Mouse (Mus musculus): ENCODE measurements around the gene Ccdc142.

Ccdc142 gene

DNA sequence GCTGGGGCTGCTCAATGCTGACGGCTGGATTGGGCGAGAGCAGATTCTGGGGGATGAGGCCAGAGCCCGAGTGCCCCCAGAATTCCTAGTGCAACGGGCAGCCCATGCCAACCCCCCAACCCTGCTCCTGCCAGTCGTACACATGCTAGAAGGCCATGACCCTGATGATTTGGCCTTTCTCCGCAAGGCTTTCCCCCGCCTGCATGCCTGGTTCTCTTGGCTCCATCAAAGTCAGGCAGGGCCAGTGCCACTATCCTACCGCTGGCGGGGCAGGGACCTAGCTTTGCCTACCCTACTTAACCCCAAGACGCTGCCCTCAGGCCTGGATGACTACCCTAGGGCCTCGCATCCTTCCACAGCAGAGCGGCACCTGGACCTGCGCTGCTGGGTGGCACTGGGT, 16.2 kb downstream of the Ccdc142 start:
- DNase-seq (ENCODE audit: low read depth), result no peak

DNA sequence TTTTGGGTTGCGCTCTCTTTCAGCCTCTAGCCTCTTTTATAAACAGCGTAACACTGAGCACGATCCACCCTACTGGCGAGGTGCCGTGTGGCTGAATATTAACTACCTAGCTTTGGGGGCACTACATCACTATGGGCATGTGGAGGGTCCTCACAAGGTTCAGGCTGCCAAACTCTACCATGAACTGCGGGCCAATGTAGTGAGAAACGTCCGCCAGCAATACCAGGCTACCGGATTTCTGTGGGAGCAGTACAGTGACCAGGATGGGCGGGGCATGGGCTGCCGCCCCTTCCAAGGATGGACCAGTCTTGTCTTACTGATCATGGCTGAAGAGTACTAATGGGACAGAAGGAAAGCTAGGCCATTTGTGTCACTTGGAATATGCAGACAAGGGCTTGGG, 17.0 kb downstream of the Ccdc142 start:
- DNase-seq (ENCODE audit: low read depth), result no peak

DNA sequence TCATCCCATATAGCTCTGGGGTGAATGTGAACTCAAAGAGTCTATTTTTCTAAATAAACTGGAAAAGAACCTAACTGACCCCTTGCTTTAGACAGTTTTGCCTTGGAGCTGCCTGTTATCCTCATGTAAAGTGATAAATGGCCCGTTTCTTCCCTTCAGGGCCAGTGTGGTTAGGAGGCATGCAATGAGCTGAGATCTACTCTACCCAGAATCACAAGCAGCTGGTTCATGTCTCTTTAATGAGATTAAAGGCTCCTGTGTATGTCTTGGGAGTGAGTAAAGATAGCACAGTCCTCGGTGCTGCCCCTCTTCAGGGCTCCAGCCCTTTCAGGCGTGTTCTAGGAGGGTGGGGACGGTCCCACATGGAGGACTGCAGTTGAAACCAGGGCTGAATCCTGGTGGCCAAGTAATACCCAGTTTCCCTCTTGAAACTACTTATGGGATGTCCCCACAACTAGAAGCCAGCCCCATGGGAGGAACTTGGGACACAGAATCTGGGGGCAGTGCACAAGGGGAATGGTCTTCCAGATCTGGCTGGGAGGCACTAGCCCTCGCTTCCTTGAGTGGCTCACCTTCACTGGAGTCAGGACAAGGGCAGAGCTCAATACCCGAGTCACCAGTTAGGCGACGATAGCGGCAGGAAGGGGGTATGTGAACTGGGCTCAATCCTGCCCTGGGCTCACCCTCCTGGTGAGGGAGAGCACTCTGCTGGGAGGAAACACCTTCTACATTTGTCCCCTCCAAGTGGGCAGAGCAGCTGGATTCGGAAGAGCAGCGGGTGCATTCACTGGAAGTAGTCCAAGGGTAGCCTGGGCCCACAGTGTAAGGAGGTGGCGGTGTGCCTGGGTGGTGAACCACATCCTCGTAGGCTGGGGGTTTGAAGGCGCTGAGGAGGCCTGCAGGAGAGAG, 17.7 kb downstream of the Ccdc142 start:
- peak; percentile 32 for DNase-seq (ENCODE audit: low read depth)

DNA sequence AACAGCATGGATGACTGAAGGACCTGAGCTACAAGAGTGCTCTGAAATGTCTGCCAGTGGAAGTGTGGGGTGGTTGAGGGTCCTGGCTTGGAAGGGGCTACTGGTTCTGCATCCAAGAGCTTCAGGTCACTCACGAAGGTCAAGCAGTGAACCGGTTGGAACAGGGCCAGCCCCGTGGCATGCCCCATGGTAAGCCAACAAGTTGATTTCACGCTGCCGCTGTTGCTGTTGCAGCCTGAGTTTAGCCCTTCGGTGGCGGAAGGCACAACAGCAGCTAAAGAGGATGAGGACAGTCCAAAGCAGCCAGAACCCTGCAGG, 18.3 kb downstream of the Ccdc142 start:
- no peak for DNase-seq (ENCODE audit: low read depth)

DNA sequence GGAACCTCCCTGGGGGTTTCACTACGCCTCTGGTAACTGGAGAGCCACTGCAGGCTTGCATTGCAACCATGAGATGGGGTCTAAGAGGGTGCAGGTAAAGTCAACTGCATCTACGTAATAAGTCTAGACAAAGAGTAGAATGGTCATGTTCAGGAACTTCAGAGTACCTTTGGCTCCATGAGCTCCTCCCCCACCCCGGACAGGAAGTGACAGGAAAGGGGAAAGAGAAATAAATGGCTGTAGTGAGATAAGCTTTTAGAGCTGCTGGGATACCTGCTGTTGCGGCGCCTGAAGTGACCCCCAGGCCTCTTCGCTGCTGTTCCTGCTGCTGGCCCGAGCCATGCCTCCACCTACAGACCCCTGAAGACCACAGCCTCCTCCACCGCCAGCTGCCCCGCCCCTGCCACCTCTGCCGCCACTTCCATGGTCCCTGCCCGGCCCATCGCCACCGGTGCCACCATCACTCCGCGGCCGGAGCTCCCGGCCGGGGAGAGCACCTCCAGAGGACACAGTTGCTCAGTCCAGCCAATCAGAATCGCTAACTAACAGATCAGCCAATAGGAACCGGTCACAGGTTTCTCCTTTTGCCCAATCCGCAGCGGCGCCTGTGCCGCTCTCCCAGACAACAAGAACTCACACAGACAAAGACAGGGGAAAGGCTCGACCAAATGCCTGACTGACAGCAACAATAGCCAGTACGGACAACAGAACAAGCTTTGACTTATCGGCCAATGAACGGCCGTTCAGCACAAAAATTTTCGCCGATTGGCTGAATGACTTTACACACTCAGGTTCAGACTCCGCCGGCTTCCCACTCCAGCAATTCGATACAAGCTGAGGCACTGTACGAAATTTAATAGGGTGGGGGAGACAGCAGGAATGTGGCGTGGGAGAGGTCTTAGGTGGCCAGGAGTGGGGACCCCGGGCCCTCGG, 19.8 kb downstream of the Ccdc142 start, which contains the start of gene Wbp1:
Wbp1 (minus strand) TSS at position 630 of the 933 bp plus-strand sequence.
- DNase-seq (ENCODE audit: low read depth), result peak; percentile 98

DNA sequence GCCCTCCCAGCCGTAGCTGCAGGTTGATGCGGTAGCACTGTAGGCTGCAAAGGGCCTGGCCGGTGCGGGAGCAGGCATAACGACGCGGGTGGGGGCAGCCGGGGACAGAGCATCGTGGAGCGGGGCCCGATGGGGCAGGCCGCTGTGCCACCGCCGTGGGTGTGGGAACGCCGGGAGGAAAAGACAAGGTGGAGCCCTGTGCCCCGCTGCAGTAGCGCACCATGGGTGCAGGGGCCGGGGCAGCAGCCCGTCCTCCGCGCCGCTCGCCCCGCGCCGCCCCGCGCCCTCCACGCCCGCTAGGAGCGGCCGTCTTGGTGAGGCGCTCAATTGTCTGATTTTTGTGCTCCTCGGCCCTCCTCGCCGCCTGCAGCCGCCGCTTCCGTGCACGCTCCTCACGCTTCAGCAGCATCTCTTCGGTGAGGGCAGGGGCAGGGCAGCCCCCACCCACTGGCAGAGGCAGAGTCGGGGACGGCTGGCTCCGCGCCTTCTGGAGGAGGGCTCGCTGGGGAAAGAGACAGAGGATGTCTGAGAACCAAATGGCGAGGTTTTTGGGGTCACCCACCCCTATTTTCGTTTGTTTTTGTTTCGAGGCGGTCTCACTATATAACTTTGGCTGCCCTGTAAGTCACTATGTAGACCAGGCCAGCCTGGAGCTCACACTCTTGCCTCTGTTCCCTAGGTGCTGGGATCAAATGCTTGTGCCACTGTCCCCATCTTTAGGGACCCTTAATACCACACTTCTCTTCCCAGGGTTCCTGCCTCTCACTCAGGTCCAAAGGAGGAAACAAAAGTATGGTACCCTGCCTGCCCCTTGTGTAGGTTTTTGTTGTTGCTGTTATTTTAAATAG, 20.7 kb downstream of the Ccdc142 start:
- peak; percentile 23 for DNase-seq (ENCODE audit: low read depth)

DNA sequence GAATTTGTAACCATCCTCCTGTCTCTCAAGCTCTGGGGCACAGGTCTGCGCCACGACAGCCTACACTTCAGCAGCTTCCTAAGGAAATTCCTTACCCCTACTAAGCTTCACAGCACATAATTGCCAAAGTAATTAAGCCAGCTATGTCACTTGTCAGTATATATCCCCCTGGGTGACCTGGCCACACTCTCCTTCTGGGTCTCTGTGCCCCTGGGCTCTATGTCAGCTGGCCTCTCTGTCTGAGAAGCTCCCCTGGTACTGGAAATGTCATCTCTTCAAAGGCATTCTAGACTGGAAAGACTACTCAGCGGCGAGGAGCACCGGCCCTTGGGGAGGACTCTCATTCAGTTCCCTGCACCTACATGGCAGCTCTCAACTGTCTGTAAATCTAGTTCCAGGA, 21.6 kb downstream of the Ccdc142 start:
- no peak for DNase-seq (ENCODE audit: low read depth)

DNA sequence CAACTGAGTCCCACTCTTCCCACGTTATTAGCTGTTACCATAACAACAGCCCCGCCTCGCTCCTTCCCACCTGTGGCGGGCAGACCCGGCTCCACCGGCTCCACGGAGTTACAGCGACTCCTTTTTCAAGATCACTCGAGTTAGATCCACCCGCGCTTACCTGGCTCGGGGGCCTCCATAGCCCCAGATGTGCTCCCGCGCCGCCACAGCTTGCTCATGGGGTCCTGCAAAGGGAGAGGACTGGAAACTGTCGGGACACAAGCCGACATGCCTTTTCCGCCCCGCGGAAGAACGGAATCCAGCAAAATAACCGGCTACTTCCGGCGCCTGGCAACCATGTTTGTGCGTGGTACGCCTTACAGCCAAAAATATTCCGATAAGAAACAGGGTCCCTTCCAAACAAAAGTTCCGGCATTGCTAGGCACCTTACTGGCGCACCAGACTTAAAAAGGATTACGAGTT, 23.5 kb downstream of the Ccdc142 start:
- DNase-seq (ENCODE audit: low read depth), result peak; percentile 98

DNA sequence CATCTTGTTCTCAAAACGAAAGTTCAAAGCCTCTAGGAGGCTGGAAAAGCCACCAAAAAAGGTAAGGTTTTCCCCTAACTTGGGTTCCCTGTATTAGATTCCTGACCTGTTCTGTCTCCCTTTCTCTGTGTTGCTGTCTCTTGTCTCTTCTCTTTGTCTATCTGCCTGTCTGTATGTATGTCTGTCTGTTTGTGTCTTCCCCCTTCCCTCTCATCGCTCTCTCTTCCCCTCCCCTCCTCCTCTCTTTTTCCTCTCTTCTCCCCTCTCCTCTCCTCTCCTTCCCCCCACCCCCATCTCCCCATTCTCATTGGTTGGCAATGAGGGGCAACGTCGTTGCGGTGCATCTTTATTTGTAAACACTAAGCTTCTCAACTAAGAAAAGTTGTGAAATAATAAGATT, 23.9 kb downstream of the Ccdc142 start, which contains the start of gene Ino80b:
Ino80b (minus strand) TSS at position 101 of the 400 bp plus-strand sequence.
- DNase-seq (ENCODE audit: low read depth), result no peak

DNA sequence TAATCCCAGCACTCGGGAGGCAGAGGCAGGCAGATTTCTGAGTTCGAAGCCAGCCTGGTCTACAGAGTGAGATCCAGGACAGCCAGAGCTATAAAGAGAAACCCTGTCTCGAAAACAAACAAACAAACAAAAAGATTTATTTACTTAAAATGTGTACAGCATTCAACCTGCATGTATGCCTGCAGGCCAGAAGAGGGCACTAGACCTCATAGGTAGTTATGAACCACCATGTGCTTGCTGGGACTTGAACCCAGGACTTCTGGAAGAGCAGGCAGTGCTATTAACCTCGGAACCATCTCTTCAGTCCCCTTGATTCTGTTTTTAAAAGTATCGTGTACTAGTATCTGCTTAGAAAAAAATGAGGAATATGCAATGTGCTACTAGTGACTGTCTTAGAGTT, 26.0 kb downstream of the Ccdc142 start:
- DNase-seq (ENCODE audit: low read depth), result peak; percentile 30

DNA sequence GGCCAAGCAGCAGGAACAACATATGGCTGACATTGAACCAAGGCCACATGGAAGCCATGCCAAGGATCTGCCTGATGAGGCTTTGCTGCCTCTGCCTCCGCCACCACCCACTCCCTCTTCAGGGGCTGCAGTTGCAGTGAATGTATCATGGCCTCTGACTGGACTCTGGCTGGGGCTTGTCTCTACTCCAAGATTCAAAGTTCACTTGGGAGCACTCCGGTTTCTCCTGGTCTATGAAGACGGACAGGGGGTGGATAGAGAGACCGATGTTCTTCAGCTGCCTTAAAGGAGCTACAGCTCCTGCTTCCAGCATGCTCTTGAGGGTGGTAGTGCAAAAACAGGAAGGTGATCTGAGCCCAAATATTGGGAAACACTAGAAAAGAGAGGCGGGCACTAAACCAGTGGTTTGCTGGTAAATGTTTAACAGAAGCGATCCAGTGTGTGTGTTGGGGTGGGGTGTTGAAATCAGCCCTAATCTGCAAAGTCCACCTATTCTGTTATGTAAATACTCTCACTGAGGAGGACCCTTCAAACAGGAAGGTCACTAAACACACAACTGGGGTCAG, 30.2 kb downstream of the Ccdc142 start:
- DNase-seq (ENCODE audit: low read depth), result no peak

DNA sequence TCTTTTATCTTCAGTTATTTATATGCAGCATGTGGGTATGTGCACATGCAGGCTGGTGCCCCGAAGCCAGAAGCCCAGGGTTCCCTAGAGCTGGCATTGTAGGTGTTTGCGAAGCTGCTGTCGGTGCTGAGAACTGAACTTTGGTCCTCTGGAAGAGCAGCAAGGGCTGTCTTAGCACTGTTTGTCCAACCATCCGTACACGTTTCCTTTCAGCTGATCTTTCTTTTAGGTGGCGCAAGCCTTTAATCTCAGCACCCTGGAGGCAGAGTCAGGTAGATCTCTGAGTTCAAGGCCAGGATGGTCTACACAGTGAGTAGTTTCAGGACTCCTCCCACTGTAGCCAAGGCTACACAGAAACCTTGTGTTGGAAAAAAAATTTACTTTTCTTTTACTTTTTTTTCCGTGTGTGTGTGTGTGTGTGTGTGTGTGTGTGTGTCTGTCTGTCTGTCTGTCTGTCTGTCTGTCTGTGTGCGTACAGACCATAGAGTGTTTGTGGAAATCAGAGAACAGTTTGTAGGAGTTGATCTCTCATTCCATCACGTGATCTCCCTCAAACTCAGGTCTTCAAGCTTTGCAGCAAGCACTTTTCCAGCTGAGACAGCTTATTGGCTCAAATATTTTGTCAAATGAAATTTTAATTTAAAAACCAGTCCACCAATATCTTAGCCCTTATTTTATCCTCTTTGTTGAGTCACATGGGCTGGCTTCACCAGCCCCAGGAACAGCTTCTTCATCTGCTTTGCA, 30.9 kb downstream of the Ccdc142 start:
- DNase-seq (ENCODE audit: low read depth), result no peak

DNA sequence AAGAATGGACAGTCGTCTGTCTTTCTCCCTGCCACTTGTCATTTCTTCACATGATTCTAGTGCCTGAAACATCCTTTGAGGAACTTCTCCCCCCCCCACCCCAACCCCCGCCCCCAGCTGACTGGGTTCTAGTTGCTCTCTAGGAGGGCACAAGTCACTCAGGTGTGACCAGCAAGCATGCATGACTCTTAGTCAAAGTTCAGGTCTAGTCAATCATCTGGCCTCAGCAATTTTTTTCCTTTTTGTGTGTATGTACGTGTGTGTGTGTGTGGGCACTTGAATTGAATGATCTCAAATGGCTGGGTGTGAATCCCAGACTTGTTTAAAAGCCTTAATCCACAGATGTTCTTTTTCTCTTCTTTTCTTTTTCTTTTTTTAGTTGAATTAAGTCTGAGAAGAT, 32.8 kb downstream of the Ccdc142 start:
- DNase-seq (ENCODE audit: low read depth), result no peak

DNA sequence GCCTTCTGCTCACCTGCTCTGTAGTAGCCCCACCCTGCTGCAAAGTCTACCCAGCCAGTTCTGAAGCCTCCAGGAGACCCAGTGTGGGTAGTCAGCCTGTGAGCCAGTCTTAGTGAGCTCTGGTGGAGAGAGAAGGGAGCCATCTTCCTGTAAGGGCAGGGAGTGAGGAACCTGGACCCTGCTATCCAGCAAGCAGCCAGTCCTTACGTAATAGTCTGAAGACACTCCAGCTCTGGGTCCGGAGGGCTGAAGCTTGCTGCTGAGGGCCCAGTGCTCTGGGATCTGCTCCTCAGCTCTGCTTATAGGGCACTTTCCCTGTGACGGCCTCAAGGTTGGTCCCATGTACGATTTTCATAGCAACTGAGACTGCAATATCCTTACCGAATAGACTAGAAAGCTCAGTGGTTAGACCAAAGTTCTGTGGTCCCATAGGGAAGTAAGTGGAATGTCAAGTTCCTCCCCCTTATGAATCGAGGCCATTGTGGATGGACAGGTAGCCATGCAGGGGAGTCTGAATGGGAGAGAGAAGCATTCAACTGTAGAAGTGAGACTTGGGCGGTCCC, 33.6 kb downstream of the Ccdc142 start, which contains the start of gene Rtkn:
Rtkn (plus strand) TSS at position 513 of the 563 bp plus-strand sequence.
- no peak for DNase-seq (ENCODE audit: low read depth)

DNA sequence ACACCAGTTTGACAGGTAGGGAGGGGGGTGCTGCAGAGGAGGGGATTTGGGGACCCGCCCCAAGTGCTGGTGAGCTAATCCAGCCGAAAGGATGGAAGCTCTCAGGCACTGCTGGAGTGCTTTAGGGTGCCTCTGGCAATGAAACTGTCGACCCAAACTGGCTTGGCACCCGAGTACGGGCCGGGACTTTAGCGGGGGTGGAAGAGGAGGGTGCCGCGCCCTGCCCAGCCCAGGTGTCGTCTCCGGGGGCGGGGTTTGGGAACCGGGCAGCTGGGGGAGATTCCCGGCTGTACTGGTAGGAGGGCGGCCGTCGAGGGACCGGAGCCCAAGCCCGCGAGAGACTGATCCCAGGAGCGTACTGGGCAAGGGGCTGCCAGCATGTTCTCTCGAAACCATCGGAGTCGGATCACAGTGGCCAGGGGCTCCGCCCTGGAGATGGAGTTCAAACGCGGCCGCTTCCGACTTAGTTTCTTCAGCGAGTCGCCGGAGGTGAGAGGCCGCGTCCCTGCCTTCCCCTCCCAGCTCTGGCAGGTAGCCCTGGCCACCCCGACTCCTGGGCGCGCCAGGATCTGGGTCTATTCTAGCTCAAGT, 34.3 kb downstream of the Ccdc142 start:
- peak; percentile 36 for DNase-seq (ENCODE audit: low read depth)

DNA sequence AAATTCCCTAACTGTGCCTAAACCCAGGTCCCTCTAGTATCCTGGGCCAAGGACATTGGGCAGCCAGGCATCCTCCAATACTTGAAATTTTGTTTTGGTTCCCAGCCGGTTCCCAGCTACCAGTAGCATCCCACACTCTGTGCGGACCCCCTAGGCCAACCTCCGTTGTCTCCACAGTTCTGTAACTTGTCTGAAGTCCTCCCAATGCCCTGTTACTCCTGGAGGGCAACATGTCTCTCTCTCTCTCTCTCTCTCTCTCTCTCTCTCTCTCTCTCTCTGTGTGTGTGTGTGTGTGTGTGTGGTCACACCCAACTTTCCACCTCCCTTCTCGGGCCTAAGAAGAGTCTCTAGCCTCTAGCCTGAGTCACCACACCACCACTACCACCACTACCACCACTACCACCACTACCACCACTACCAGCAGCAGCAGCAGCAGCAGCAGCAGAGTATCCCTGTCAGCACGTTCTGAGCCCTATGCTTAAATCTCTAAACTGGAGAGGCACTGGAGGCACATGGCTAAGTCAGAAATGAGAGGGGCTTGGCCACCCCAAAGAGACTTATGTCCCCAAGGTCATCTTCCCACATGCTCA, 35.0 kb downstream of the Ccdc142 start:
- DNase-seq (ENCODE audit: low read depth), result no peak

DNA sequence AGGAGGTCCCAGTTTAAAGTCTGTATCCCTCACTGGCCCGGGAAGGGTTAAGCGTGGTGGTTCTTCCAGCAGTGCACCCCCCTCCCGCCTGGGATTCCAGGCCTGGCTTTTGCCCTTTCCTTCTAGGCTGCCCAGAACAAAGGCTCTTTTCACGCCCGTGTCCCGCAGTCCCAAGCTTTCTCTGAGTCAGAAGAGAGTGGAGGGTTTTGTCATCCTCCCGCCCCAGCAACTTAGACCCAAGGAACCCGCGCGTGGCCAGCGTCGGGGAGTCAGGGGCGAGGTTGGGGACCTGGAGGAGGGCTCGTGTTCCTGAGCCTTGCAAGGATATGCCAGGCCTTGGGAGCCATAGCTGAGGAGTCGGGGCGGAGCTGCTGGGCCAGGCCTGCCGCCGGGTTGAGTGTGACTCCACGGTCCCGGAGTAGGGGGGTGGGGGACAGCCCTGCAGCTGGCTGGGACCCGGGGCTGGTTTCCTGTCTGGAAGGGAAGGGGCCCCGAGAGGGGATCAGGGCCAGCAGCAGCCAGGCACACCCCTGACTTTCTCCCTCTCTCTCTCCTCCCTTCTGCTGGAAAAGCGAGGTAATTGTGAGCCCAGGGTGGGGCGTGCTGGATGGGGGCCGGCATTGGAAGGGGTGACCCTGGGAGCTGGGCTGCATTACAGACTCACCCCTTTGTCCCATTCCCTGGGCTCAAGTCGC, 35.6 kb downstream of the Ccdc142 start:
- DNase-seq (ENCODE audit: low read depth), result no peak

DNA sequence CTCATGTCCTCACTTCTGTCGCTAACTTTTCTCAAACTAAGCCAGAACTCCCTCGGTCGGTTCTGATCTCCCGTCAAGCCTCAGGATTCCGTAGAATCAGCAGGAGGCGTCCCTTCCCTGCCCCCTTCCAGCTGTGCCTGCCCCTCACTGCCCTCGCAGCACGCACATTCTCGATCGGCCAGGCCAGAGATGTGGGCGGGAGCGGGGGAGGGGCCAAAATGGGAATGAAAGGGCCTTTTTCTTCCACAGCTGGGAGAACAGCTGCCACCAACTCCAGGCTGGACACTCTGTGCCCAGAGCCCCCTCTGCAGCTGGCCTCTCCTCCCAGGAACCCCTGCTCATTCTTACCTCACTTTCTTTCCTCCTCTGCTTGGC, 36.2 kb downstream of the Ccdc142 start:
- no peak for DNase-seq (ENCODE audit: low read depth)

DNA sequence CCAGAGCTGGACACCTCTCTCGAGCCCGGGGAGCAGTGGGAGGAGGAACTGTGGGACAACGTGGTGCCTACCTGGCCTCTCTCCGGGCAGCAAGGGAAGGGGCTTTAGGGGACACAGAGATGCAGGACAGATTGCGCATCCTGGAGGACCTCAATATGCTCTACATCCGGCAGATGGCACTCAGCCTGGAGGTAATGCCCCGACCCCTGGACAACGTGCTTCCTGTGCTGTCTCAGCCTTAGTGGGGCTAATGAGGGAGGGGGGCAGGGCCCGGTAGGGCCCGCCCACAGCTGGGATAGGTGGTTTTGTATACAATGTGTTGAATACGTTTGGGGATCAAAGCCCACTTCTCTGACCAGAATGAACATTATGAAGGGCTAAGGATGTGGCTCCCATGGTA, 36.7 kb downstream of the Ccdc142 start:
- DNase-seq (ENCODE audit: low read depth), result peak; percentile 40

Measured in induced T-regulatory cell, adult 2 months (primary cell).